Mouse (Mus musculus) kidney, adult 2 months (tissue): ENCODE data around the gene Mapk12. TPM values are rescaled to one million over a fixed set of nuclear protein-coding genes. Genes with fewer than 3 reads are reported as not detected.

Source experiments
- DNase-seq: peaks from one replicate; pipeline ENCODE4 v3.0.0; 2021
- H3K27ac ChIP-seq: fragments of 200-500 bp; 2 replicates; pipeline ENCODE4 v1.5.1; 2012; ENCODE audit warnings: low read depth, low read length, control low read depth, inconsistent platforms; ENCODE audit not compliant: insufficient read depth
- H3K27me3 ChIP-seq: fragments of 200-500 bp; replicated peaks from 2 replicates; pipeline ENCODE4 v1.6.1; 2012; ENCODE audit warnings: mild to moderate bottlenecking, moderate library complexity, low read length, inconsistent platforms; ENCODE audit not compliant: control insufficient read depth, insufficient read depth
- H3K36me3 ChIP-seq: fragments of 200-500 bp; 2 replicates; pipeline ENCODE4 v1.6.1; 2012; ENCODE audit warnings: mild to moderate bottlenecking, moderate library complexity, low read length, inconsistent platforms; ENCODE audit not compliant: control insufficient read depth, insufficient read depth
- H3K4me1 ChIP-seq: fragments of 200-500 bp; 2 replicates; pipeline ENCODE4 v1.6.1; 2011; ENCODE audit warnings: low read length; ENCODE audit not compliant: control insufficient read depth, insufficient read depth
- H3K4me3 ChIP-seq: fragments of 200-500 bp; 2 replicates; pipeline ENCODE4 v1.5.1; 2011; ENCODE audit warnings: mild to moderate bottlenecking, low read depth, low read length, control low read depth; ENCODE audit not compliant: insufficient read depth
- CTCF ChIP-seq: fragments of 200-500 bp; conservative IDR thresholded peaks from 2 replicates; pipeline ENCODE4 v1.5.1; 2011; ENCODE audit warnings: low read depth, mild to moderate bottlenecking, control low read depth, low read length, moderate library complexity, mixed read lengths; ENCODE audit not compliant: insufficient read depth, insufficient read length
- POLR2A ChIP-seq: fragments of 200-500 bp; IDR thresholded peaks from one replicate; pipeline ENCODE4 v1.6.1; 2011; ENCODE audit warnings: low read depth, low read length, control low read depth
- WGBS: fragments of 180-500 bp; shearing (Covaris S2); methylation state at CpG from one replicate; pipeline ENCODE4 v1.1.7; 2018; 5-methylcytosine and 5-hydroxymethylcytosine counted together
- polyA plus RNA-seq: library from polyadenylated mRNA; depleted of rRNA; stranded (reverse); fragments of >200 nt; gene quantifications from 2 replicates; pipeline ENCODE4 v1.2.3, GENCODE M21; 2012

The Mapk12 gene
- polyA plus RNA-seq, 1 experiment: 13.9 TPM

GRCm38 (mm10) chr15:89169431-89169830 is 28.9 kb upstream of the Mapk12 start:
- Histone ChIP-seq H3K4me1 (peaks cover 33% of the 10 kb centered on the region), H3K4me3 (no peak overlapping the region), H3K36me3 (peaks cover 8% of the 10 kb centered on the region), H3K27me3 (no peaks in the 10 kb centered on the region), H3K27ac (peak overlapping the region; percentile 81)
- WGBS: 2% methylated on average over 10 of the region's 10 CpGs
- TF ChIP-seq CTCF (no peak), POLR2A (peak; percentile 33)
- DNase-seq: peak; percentile 97

GRCm38 (mm10) chr15:89168922-89169321 is 28.4 kb upstream of the Mapk12 start:
- 29% methylated on average over 10 of the region's 10 CpGs for WGBS
- peaks cover 8% of the 10 kb centered on the region for H3K36me3 ChIP-seq
- no peak for TF ChIP-seq CTCF
- DNase-seq: no peak
- H3K4me1 ChIP-seq: peaks cover 28% of the 10 kb centered on the region
- no peak overlapping the region for H3K4me3 ChIP-seq
- no peaks in the 10 kb centered on the region for H3K27me3 ChIP-seq
- peak overlapping the region; percentile 17 for H3K27ac ChIP-seq

- no peaks in the 10 kb centered on the region for H3K27me3 ChIP-seq
- H3K4me1 ChIP-seq: peaks cover 14% of the 10 kb centered on the region
- no peak overlapping the region for H3K4me3 ChIP-seq
- TF ChIP-seq POLR2A (no peak), CTCF (no peak)
- H3K36me3 ChIP-seq: peaks cover 12% of the 10 kb centered on the region
- WGBS: 89% methylated on average over 12 of the region's 12 CpGs
- DNase-seq: no peak
- no peak overlapping the region for H3K27ac ChIP-seq
These were observed 25.0 kb upstream of the Mapk12 start for GRCm38 (mm10) chr15:89165478-89165877.

GRCm38 (mm10) chr15:89161397-89161796 is 20.9 kb upstream of the Mapk12 start:
- peak; percentile 38 for DNase-seq
- H3K27me3 ChIP-seq: no peaks in the 10 kb centered on the region
- H3K4me3 ChIP-seq: no peak overlapping the region
- no peak for TF ChIP-seq CTCF
- TF ChIP-seq POLR2A: no peak
- 54% methylated on average over 9 of the region's 9 CpGs for WGBS
- H3K27ac ChIP-seq: no peak overlapping the region
- H3K36me3 ChIP-seq: peaks cover 12% of the 10 kb centered on the region
- no peaks in the 10 kb centered on the region for H3K4me1 ChIP-seq

- TF ChIP-seq CTCF (no peak), POLR2A (no peak)
- Histone ChIP-seq H3K27ac (no peak overlapping the region), H3K4me1 (no peaks in the 10 kb centered on the region), H3K27me3 (no peaks in the 10 kb centered on the region), H3K36me3 (peaks cover 9% of the 10 kb centered on the region), H3K4me3 (no peak overlapping the region)
- no peak for DNase-seq
- 92% methylated on average over 16 of the region's 16 CpGs for WGBS
These were observed 18.0 kb upstream of the Mapk12 start for GRCm38 (mm10) chr15:89158516-89158915.

- 49% methylated on average over 7 of the region's 7 CpGs for WGBS
- Histone ChIP-seq H3K36me3 (peaks cover 9% of the 10 kb centered on the region), H3K4me1 (no peaks in the 10 kb centered on the region), H3K4me3 (no peak overlapping the region), H3K27ac (no peak overlapping the region), H3K27me3 (no peaks in the 10 kb centered on the region)
- peak; percentile 79 for DNase-seq
- TF ChIP-seq CTCF (peak; percentile 78), POLR2A (no peak)
These were observed 17.5 kb upstream of the Mapk12 start for GRCm38 (mm10) chr15:89157954-89158353.

- H3K36me3 ChIP-seq: peaks cover 2% of the 10 kb centered on the region; the same call in 1 of the 2 replicates
- H3K4me1 ChIP-seq: peaks cover 5% of the 10 kb centered on the region; the same call in 1 of the 2 replicates
- H3K4me3 ChIP-seq: no peak overlapping the region
- H3K27ac ChIP-seq: no peak overlapping the region
- TF ChIP-seq CTCF (no peak), POLR2A (no peak)
- H3K27me3 ChIP-seq: no peaks in the 10 kb centered on the region
- DNase-seq: no peak
These were observed 11.8 kb upstream of the Mapk12 start for GRCm38 (mm10) chr15:89152312-89152711.
